Mouse (Mus musculus): ENCODE results near the gene Trim54.
A peak's percentile ranks its signal among the peaks of the same experiment; 100 is the strongest.

Gene Trim54

GRCm38 (mm10) chr5:31105814-31106335 is 10.6 kb upstream of the Trim54 start, which contains the start of gene Dnajc5g:
Gene Dnajc5g, plus strand, starts transcription at chr5:31106285.
- DNase-seq (ENCODE audit: low read depth, low spot score): no peak

- no peak for DNase-seq (ENCODE audit: low read depth, low spot score)
Measured at GRCm38 (mm10) chr5:31108000-31108490, 8.5 kb upstream of the Trim54 start, which contains the start of gene Slc30a3. Gene Slc30a3, minus strand, starts transcription at chr5:31108237.

- DNase-seq (ENCODE audit: low read depth, low spot score): peak; percentile 59
Measured at GRCm38 (mm10) chr5:31110781-31111180, 5.7 kb upstream of the Trim54 start.

GRCm38 (mm10) chr5:31116912-31117311 is 400 bp downstream of the Trim54 start:
- DNase-seq (ENCODE audit: low read depth, low spot score): peak; percentile 64

- no peak for DNase-seq (ENCODE audit: low read depth, low spot score)
Measured at GRCm38 (mm10) chr5:31121111-31121510, 4.6 kb downstream of the Trim54 start.

GRCm38 (mm10) chr5:31123481-31123880 is 7.0 kb downstream of the Trim54 start:
- no peak for DNase-seq (ENCODE audit: low read depth, low spot score)

- DNase-seq (ENCODE audit: low read depth, low spot score): peak; percentile 41
Measured at GRCm38 (mm10) chr5:31126050-31126449, 9.5 kb downstream of the Trim54 start.

- no peak for DNase-seq (ENCODE audit: low read depth, low spot score)
Measured at GRCm38 (mm10) chr5:31136730-31137424, 20.4 kb downstream of the Trim54 start.

GRCm38 (mm10) chr5:31137658-31138057 is 21.1 kb downstream of the Trim54 start:
- no peak for DNase-seq (ENCODE audit: low read depth, low spot score)

- peak; percentile 40 for DNase-seq (ENCODE audit: low read depth, low spot score)
Measured at GRCm38 (mm10) chr5:31138241-31138967, 21.9 kb downstream of the Trim54 start, which contains the start of gene Ucn. Gene Ucn, minus strand, starts transcription at chr5:31138829.

- peak; percentile 74 for DNase-seq (ENCODE audit: low read depth, low spot score)
Measured at GRCm38 (mm10) chr5:31138968-31139425, 22.5 kb downstream of the Trim54 start.

GRCm38 (mm10) chr5:31149781-31150180 is 33.3 kb downstream of the Trim54 start:
- no peak for DNase-seq (ENCODE audit: low read depth, low spot score)

GRCm38 (mm10) chr5:31151746-31152145 is 35.2 kb downstream of the Trim54 start:
- no peak for DNase-seq (ENCODE audit: low read depth, low spot score)

- DNase-seq (ENCODE audit: low read depth, low spot score): no peak
Measured at GRCm38 (mm10) chr5:31153516-31154151, 37.1 kb downstream of the Trim54 start.

- DNase-seq (ENCODE audit: low read depth, low spot score): peak; percentile 92
Measured at GRCm38 (mm10) chr5:31154152-31154553, 37.6 kb downstream of the Trim54 start, which contains the start of gene Mpv17. Gene Mpv17, minus strand, starts transcription at chr5:31154251.

GRCm38 (mm10) chr5:31162462-31162861 is 46.0 kb downstream of the Trim54 start:
- no peak for DNase-seq (ENCODE audit: low read depth, low spot score)

GRCm38 (mm10) chr5:31164878-31165277 is 48.4 kb downstream of the Trim54 start:
- no peak for DNase-seq (ENCODE audit: low read depth, low spot score)

- no peak for DNase-seq (ENCODE audit: low read depth, low spot score)
Measured at GRCm38 (mm10) chr5:31168630-31169029, 52.1 kb downstream of the Trim54 start.

- DNase-seq (ENCODE audit: low read depth, low spot score): peak; percentile 78
Measured at GRCm38 (mm10) chr5:31179301-31179765, 62.8 kb downstream of the Trim54 start.

GRCm38 (mm10) chr5:31179766-31180630 is 63.5 kb downstream of the Trim54 start, which contains the start of the genes Gm29609 and Gtf3c2:
Gene Gm29609, minus strand, starts transcription at chr5:31179911.
Gene Gtf3c2, minus strand, starts transcription at chr5:31180144.
- DNase-seq (ENCODE audit: low read depth, low spot score): peak; percentile 97
